Mouse (Mus musculus) activated CD4-positive, CD25-positive, alpha-beta regulatory T cell, adult 4 months (primary cell): ENCODE measurements around the gene Tet2. TPM values are rescaled to one million over a fixed set of nuclear protein-coding genes. Genes with fewer than 3 reads are reported as not detected.

Experiments
- ATAC-seq: one replicate; pipeline ENCODE4 v1.8.0; 2017
- polyA plus RNA-seq, 2 experiments: library from polyadenylated mRNA; unstranded; fragments of 100-300 nt; shearing (Covaris generic); gene quantifications; one replicate each; pipeline ENCODE4 v1.2.1; 2017

The Tet2 gene
- polyA plus RNA-seq, 2 experiments from 2014 or later: 36.7 to 44.6 TPM

DNA sequence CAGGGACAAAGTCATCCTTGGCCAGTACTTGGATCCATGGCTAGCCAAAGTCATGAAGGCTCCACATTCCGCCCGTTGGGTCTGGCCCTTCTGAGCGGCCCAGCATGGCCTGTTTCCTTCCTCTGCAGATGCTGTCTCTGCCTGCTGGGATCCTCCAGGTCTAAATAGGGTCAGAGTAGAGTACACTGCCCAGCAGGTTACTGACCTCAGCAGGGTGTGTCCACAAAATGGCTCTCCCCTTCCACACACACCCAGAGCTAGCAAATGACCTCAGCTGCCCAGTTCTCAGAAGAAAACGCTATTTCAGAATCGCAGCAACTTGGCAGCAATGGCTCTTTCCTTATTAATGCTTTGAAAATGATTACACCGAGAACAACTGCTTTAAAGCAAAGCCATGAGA is 27.5 kb downstream of the Tet2 start:
- no peak for ATAC-seq

DNA sequence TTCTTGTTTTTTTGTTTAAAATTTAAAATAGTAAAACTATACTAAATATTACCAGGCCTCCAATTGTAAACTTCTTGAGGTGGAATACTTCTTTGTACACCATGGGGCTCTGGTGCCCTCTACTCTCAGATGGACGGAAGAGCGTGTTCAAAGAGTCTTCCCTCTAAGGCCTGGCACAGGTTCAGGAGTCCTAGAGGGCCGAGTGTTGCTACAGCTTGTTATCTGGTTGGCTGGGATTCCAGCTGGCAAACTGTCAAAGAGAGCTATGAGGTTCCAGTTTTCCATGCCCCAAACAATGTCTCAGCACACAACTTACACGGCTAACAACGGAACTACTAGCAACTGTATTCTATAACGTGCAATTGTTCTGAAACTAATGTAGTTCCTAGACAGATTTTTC is 28.8 kb downstream of the Tet2 start:
- ATAC-seq: no peak

DNA sequence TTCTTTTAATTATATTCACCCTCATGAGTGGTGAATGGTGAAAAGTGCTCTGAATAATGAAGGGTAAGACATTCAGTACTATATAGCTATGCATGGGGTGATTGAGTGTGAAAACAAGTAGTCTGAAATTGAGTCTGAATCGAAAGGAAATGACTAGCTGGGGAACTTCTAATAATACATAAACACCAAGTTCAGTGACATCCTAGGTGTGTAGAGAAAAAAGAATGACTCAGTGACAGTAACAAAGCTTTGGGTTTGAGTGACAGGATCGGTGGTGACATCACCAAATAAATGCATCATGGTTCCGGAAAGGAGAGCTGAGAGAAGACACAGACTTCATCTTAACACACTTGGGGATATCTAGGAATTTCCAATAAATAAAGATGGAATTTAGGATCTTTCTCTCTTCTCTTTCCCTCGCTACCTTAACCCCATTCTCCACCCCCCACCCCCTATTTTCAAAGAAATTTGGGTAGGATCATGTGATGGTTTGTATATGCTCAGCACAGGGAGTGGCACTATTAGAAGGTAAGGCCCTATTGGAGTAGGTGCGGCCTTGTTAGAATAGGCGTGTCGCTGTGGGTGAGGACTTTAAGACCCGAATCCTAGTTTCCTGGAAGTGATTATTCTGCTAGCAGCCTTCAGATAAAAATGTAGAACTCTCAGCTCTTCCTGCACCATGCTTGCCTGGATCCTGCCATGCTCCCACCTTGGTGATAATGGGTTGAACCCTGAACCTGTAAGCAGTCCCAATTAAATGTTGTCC is 29.6 kb downstream of the Tet2 start:
- ATAC-seq: peak; percentile 62

DNA sequence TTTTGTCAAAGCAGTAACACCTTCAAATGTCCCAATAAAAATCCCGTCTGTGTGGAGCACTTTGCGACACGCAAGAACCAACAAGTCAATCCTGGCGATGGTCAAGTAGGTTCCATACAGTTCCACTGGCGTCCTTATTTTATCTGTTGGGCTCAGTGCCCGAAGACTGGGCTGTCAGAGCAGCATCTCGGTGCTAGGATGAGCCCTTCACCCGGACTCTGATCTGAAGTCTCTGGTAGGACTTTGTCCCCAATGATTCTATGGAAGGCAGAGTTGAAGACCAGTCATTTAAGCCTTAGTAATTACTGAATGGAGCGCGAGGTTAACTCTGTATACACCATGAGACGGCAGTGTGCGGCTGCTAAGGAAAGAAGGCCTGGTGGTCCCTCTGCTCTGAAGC is 30.6 kb downstream of the Tet2 start:
- no peak for ATAC-seq

DNA sequence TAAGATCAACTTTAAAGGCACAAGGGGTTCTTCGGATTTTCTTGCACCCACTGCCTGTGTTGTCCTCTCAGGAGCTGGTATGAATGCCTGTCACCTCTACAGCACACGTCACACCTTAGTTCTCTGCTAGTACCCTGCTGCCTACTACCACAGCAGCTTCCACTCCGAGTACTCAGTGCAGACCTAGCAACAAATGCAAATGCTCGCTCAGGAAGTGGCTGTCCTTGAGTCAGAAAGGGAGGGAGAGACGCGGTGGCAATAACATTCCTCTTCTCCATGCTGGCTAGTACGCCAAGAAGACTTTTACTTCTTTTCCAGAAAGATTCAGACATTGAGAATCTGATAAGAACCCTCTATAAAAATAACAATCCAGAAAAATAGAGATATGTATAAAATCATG is 31.5 kb downstream of the Tet2 start:
- no peak for ATAC-seq

DNA sequence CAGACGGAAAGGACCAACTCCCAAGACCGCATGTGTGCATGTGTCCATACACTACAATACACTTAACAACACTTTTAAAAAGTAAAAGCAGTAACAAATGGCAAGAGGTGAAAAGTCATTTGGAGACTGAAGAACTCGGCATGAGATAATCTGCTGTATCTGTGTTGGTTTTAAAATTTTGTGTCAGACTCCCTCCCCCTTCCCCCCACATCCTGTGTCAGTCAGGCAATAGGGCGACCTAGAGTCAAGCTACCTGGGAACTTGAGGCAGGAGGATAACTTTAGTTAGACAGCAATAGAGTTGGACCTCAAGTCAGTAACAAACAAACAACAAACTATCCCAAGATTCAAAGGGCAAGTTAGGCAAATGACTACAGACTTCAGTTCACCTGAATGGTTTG is 34.6 kb downstream of the Tet2 start:
- peak; percentile 64 for ATAC-seq

DNA sequence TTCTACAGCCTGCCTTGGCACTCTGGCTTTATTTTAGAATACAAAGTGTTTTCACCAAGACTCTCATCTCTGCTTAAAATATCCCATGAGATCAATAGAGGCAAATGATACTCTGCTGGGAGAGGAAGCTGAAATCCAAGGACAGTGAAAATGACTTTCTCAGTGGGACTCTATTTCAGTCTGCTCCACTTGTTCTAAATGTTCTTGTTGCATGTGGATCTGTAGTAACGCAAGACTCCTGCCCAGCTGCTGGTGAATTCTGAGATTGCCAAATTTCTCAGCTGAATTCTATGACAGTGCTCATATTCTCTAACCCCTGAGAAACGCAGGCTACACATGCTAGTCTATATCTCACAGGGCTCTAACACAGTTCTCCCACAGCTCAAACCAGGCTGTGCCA is 35.1 kb downstream of the Tet2 start:
- ATAC-seq: no peak

DNA sequence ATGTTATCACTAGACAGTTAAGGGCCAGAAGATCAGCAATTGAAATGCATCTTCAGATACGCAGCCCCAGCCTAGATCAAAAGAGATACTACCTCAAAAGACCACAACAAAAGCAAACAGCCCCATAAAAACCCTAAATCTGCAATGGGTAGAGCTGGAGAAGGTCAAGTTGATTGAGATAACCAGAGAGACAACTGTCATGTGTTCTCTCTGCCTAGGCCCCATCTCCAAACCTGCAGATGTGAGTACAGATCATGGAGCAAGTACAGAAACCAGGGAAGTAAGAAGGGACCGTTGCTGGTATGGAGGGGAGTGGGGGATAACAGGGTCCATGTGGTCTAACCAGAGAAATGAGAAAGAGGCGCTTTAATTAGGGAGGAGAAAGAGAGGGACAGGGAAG is 36.1 kb downstream of the Tet2 start:
- ATAC-seq: no peak

DNA sequence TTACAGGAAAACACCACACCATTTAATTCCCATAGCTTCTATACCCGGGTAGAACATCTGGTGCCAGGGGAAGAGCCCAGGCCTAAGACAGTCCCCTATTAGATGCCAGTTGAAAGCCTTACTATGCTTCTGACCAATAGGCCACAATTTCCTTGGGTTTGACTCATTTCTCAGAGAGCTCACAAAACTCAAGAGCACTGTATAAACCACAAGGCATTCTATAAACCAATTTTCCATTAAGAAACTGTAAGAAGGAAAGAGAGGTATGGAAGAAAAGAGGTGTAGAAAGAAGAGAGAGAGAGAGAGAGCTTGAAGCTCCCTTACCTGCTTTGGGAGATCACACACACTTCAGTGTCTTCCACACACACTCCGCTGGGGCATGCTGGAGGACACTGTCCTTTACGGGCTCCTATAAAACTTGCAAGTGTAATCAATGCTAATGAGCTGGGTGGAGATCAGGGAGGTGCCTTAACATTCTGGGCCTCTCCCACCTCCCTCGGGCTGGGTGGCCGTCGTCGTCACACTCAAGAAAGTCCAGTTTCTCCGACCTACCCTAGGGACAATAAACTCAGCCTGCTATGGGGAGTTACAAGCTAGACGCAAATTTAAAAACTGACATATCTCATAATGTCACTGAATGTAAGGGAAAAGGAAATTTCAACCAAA is 38.5 kb downstream of the Tet2 start:
- no peak for ATAC-seq

DNA sequence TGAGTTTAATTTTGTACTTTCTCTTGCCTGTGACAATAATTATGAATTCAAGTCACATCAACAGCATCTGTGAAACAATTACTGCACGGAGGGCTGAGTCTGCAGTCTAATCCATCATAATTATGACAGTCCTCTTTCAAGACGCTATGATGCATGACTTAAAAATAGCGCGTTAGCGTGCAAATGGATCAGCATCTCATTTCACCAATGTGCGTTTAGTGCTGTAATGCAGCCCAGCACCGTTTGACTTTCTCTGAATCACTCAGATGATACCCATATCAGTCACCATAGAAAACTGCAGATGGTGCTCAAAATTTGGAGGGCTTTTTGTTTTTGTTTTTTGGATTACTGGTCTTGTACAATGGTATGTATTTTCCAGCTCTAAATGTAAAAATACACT is 48.0 kb downstream of the Tet2 start:
- no peak for ATAC-seq

DNA sequence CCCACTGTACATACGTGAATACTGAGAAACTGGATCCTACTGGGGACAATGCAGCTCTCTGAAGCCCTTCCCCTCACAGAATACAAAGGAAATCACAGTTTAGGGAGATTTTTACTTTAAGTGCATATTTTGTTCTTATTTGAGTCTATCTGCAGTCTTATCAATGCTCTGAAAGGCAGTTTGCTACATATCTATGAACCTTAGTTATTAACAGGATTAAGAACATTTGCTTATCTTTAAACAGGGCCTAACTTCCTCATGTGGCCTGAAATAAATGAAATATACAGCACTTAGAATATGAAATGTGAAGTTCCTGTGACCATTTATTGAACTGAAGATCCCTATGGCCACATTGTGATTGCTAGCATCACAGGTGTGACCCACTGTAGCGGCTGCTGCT is 53.6 kb downstream of the Tet2 start:
- ATAC-seq: no peak

DNA sequence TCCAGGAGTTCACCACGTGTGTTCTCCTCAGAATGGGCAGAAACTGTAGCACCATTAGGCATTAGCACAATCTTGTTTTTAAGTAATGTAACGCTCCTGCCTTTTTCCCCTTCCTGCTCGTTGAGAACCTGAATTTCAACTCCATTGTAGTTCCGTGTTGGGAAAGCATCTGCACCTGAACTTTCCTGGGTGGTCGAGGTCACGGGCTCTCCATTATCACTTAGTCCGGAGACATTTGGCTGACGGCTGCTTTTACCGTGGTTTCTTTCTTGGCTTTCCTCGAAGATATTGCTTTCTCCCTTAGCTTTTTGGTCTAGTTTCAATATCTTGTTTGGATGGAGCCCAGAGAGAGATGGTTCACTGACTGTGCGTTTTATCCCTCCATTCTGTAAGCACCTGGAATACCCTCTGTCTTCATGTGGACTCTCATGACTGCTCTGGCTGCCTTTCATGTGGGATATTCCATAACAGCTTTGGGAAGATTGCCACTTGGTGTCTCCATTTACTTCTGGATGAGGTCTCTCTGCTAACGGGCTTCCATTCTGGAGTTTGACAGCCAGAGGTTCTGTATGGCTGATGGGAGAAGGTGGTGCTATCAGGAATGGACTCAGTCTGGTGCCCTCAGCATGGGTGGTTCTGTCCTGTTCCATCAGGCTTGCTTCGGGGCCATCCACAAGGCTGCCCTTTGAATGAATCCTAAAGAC is 56.8 kb downstream of the Tet2 start:
- no peak for ATAC-seq

DNA sequence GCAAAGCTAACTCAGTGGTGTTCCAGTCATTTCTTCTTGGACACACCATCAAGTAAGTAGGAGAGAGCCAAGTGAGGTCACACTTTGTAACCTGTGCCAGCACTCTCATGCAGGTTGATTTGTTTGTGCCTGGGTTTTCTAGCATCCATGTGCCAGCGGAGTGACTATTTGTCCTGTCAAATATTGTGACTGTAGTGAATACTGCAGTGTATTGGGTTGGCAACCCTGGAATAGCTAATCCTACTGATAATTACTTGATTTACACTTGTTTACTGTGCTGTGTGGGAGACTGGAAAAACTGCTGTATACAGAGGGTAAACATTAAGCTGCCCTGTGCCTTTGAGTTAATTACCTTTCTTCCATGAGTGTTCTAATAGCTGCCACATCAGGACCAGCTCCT is 62.1 kb downstream of the Tet2 start:
- no peak for ATAC-seq

DNA sequence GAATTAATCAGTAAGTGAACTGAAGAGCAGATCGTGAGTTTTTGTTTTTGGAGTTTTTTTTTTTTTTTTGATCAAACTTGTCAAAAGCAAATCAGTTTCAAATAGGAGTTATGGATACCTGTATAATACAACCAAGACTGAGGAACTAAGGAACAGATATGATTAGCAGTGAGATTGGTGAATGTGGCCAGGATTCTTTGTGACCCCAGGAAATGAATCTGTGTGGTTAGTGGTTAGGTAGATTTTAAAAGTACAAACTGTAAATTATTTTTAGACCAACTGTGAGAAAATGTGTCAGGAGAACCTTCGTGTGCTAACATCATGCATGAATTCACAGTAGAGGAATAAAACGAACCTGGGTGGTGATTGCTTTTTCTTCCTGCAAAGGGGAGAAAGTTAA is 66.0 kb downstream of the Tet2 start:
- no peak for ATAC-seq

DNA sequence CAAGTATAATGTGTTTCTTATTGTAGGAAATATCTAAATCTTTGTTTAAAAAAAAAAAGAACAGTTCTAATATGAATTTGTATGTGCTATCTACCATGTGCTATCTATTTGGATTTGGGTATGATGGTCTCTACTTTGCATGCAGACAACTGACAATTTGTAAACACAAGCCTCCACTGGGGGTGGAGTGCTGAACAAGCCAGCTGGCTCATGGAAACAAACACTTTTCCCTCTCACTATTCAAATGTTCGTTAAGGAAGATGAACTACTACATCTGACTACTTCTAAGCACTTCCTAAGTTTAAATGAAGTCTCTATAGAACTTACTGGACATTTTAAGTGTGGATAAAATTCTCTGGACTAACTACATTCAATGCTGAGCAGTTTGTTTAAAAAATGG is 71.2 kb downstream of the Tet2 start:
- no peak for ATAC-seq

DNA sequence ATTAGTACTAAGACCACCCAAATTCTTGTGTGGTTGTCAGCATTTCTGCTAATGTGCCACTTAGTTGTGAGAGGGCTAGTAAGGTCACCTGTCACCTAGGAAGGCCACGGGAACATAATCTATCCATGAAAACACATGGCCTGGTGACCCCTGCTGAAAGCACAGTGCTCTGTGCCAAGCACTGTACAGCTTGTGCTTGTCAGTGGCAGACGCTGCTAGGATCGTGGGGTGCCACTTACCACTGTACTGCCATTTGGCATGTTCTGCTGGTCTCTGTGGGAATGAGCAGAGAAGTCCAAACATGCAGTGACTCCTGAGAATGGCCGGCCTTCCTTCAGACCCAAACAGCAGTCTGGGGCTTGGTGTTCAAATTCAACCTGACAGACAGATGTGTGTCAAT is 73.8 kb downstream of the Tet2 start:
- no peak for ATAC-seq

DNA sequence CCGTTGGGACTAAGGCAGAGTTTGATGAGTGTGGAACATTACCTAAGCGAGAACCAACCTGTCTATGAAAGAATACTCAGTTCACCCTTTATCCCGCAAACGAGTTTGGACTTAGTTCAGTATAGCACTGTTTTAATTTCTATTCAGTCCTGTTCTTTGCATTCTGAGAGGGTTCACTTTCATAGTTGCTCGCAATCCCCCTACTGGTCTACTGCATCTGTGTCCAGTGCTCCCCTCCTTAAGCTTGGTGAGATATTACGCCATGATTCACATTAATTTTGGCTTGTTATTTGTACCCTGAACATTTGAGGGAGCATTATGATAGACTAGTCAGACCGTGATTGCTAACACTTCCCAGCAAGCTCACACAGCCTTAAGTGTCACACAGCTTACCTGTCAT is 76.1 kb downstream of the Tet2 start:
- no peak for ATAC-seq

DNA sequence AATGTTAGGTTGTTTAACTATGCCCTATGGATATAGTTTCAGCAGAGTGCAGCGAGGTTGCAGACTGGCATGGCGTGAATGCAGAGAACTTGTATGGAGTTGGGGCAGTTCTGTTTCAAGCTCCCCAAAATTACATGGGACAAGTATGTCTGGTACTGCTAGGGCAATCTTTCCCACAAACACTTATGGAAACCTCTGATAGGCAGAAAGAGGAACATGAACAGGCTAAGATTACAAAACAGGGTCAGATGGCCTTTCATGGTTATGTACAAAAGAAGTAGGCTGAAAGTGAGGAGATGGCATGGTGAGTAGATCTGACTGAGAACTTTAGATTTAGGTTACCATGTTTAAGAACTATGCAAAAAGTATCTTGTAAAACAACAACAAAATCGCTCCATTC is 81.7 kb downstream of the Tet2 start:
- no peak for ATAC-seq

DNA sequence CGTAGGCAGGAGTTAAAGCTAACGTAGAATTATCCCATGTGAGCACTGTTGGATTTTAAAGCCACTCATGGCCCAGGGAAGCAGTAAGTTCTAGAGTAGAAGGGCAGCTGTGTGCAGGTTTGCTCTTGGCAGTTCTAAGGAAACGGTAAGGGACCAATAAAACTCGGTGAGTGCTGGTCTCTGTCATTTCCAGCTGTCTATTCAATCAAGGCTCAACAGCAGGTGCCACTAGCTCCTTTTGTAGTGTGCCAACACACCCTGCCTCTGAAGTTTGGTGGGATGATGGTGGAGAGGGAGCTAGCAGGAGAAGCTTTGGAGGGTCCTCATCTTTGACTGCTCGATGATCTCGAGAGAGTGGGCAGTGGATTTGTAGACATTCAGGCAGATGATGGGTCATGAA is 82.5 kb downstream of the Tet2 start:
- no peak for ATAC-seq

DNA sequence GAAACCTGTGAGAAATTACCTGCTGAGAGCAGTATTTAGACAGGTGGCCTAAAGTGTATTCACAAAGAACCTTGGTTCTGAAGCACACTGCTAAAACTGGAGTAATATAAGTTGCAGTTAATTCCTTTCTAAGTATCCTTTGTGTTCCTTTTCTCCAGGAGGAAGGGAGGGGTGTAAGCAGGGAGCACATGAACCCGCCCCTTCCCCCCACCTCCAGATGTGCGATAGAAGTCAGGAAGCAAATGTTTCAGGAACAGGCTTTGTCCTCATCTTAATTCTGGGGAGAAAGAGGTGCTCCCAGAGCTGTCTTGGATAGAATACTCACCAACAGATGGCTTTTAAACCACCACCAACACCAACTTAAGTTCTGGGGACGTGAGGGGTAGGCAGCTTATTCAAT is 82.9 kb downstream of the Tet2 start:
- ATAC-seq: no peak

DNA sequence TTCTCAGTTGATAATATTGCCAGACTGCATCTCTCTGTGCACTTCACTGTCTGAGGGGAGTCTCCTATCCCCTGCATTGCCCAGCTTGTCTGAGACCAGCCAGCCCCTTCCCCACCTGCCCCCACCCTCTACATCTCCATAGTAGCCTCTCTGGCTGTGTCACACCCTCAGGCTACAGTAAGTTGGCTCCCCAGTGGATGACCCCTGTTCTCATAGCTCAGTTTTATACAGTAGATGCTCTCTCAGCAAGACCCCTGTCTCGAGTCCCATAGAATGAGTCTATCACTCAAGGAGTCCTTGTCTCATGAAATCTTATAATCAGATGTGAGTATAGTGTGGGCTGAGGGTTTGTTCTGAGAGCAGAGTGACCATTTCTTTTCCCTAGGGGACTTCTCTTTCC is 85.8 kb downstream of the Tet2 start:
- ATAC-seq: no peak

DNA sequence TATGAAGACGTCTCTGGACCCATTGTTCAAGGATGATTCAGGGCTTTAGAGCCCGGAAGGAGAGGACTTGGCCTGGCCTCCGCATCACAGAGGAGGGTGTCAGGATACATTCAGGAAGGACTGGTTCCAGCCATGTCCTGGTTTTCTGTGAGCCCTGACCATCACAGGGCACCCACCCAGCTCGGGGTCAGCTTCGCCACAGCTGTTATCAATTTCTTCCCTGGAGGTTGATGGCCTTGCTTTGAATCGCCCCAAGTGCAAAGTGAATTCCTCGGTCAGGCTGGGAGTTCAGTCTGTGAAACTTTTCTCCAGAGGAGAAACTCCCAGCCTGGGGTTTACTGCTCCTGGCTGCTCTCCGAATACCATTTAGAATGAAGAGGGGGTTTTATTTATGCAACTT is 91.0 kb downstream of the Tet2 start:
- no peak for ATAC-seq

DNA sequence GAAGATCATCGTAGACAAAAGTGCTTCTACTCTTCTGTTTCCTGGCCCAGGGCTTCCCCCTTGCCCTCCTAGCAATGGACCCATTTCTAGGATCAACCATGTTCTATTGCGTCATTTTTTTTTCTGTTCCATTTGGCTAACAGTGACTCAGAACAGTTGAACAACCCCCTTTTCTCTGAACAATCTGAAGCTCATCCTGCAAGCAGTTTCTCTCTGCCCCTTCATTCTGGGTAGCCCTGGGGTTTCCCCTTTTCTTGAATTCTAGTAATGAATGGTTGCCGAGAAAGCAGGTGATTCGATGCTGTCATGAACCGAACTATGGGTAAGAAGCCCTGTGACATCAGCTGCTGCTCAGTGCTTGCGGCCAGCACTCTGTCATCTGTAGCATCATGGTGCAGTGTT is 108.0 kb downstream of the Tet2 start:
- ATAC-seq: peak; percentile 94

DNA sequence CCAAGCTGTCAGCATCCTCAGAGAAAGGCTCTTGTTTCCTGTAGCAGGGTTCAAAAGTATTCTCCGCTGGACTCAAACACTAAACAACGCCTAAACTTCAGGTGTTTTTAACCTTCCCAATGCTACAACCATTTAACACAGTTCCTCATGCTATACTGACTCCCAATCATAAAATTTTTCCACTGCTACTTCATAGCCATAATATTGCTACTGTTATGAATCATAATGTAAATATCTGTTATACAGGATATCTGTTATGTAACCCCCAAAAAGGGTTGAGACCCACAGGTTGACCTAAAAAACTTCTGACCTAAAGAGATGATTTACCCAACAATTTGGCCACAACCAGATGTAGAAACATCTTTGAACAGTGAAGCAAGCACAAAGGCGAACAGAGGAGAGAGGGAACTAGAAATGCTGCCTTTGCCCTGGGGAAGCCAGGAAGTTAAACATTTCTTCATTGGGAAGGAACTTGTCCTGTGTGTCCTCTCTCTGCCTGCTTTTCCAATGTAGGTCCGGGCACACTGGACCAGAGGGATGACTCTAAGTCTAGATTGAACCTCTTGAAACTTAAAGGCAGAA is 108.6 kb downstream of the Tet2 start:
- ATAC-seq: no peak
